Mouse (Mus musculus) heart, embryonic 14.5 days (tissue): ENCODE measurements around the gene Gm29776. TPM values are rescaled to one million over a fixed set of nuclear protein-coding genes. Genes with fewer than 3 reads are reported as not detected.

ENCODE experiments used
- ATAC-seq: fragments of 200-750 bp; cut with Nextera tagmentation; 2 replicates; pipeline ENCODE4 v1.8.0; 2017; ENCODE audit warnings: low read depth, moderate TSS enrichment; ENCODE audit not compliant: insufficient number of reproducible peaks, insufficient read depth, low FRiP score
- H3K27ac ChIP-seq, 2 experiments: fragments of 200-500 bp in 1 of 2; fragments of 300-500 bp in 1 of 2; sonication (generic) in 1 of 2; replicated peaks in 1 of 2; 2 replicates each; pipeline ENCODE4 v1.5.1; 2012 to 2014; ENCODE audit warnings: low read depth in 2 of 2, low read length in 2 of 2, control low read depth in 1 of 2, mild to moderate bottlenecking in 1 of 2, mixed read lengths in 1 of 2; ENCODE audit not compliant: control insufficient read depth in 1 of 2, insufficient read depth in 1 of 2
- H3K27me3 ChIP-seq: fragments of 300-500 bp; sonication (generic); 2 replicates; pipeline ENCODE4 v1.6.1; 2014; ENCODE audit warnings: mild to moderate bottlenecking, low read length, control low read depth; ENCODE audit not compliant: control insufficient read depth, insufficient read depth
- H3K36me3 ChIP-seq: fragments of 300-500 bp; sonication (generic); 2 replicates; pipeline ENCODE4 v1.6.1; 2014; ENCODE audit warnings: mild to moderate bottlenecking, control low read depth, low read length, mixed read lengths; ENCODE audit not compliant: control insufficient read depth, insufficient read depth
- H3K4me1 ChIP-seq, 2 experiments: fragments of 200-500 bp in 1 of 2; fragments of 300-500 bp in 1 of 2; sonication (generic) in 1 of 2; 2 replicates each; pipeline ENCODE4 v1.6.1; 2012 to 2014; ENCODE audit warnings: low read length in 2 of 2, control low read depth in 1 of 2, mixed read lengths in 1 of 2; ENCODE audit not compliant: control insufficient read depth in 2 of 2, insufficient read depth in 2 of 2
- H3K4me2 ChIP-seq: fragments of 300-500 bp; sonication (generic); 2 replicates; pipeline ENCODE4 v1.6.1; 2014; ENCODE audit warnings: mild to moderate bottlenecking, low read length
- H3K4me3 ChIP-seq, 2 experiments: fragments of 200-500 bp in 1 of 2; fragments of 300-500 bp in 1 of 2; sonication (generic) in 1 of 2; 2 replicates each; pipeline ENCODE4 v1.5.1; 2012 to 2014; ENCODE audit warnings: low read length in 2 of 2, mild to moderate bottlenecking in 2 of 2, control low read depth in 1 of 2, low read depth in 1 of 2, moderate library complexity in 1 of 2; ENCODE audit not compliant: control insufficient read depth in 1 of 2, insufficient read depth in 1 of 2
- H3K9ac ChIP-seq: fragments of 300-500 bp; sonication (generic); 2 replicates; pipeline ENCODE4 v1.6.1; 2014; ENCODE audit warnings: mild to moderate bottlenecking, low read length
- H3K9me3 ChIP-seq: fragments of 300-500 bp; sonication (generic); 2 replicates; pipeline ENCODE4 v1.6.1; 2016; ENCODE audit warnings: low read length, control low read depth; ENCODE audit not compliant: control insufficient read depth
- WGBS: fragments of 180-500 bp; shearing (Covaris S2); extraction: QIAGEN DNeasy Blood & Tissue Kit; methylation state at CpG from one replicate; pipeline ENCODE4 v1.1.7; 2014; 5-methylcytosine and 5-hydroxymethylcytosine counted together
- polyA plus RNA-seq: library from polyadenylated mRNA; unstranded; fragments of >200 nt; fragmentation: Nextera tagmentation; extraction: Ambion mirVana; gene quantifications from 2 replicates; pipeline ENCODE4 v1.2.1, GENCODE M21; 2014

The Gm29776 gene
- polyA plus RNA-seq, 1 experiment from 2014 or later: 0.35 TPM

- H3K27me3 ChIP-seq: no peaks in the 10 kb centered on the region
- 47% methylated on average over 4 of the region's 4 CpGs for WGBS
- no peak overlapping the region for H3K4me3 ChIP-seq
These were observed 36.6 kb upstream of the Gm29776 start for GRCm38 (mm10) chr14:54735221-54735620.

GRCm38 (mm10) chr14:54734004-54734403, 35.4 kb upstream of the Gm29776 start:
- Histone ChIP-seq H3K4me3 (no peak overlapping the region), H3K4me2 (no peak overlapping the region), H3K9ac (no peak overlapping the region), H3K27ac (no peak overlapping the region), H3K27me3 (no peaks in the 10 kb centered on the region), H3K36me3 (no peaks in the 10 kb centered on the region), H3K4me1 (peaks cover 11% of the 10 kb centered on the region in 2 experiments), H3K9me3 (no peaks in the 10 kb centered on the region)
- 68% methylated on average over 4 of the region's 4 CpGs for WGBS
- no peak for ATAC-seq

More at GRCm38 (mm10) chr14:54735221-54735620, 36.6 kb upstream of the Gm29776 start:
- no peaks in the 10 kb centered on the region for H3K36me3 ChIP-seq
- no peak overlapping the region for H3K4me2 ChIP-seq
- no peak overlapping the region for H3K9ac ChIP-seq
- H3K9me3 ChIP-seq: no peaks in the 10 kb centered on the region
- no peak overlapping the region for H3K27ac ChIP-seq
- ATAC-seq: no peak
- peaks cover 11% of the 10 kb centered on the region in 2 experiments for H3K4me1 ChIP-seq

GRCm38 (mm10) chr14:54732206-54732605, 33.6 kb upstream of the Gm29776 start:
- Histone ChIP-seq H3K4me1 (peaks cover 7 to 11% of the 10 kb centered on the region in 2 experiments; a peak in 3 of 4 replicates), H3K27me3 (no peaks in the 10 kb centered on the region), H3K4me3 (no peak overlapping the region), H3K9ac (no peak overlapping the region), H3K27ac (no peak overlapping the region), H3K36me3 (no peaks in the 10 kb centered on the region), H3K9me3 (no peaks in the 10 kb centered on the region), H3K4me2 (no peak overlapping the region)
- 88% methylated on average over 8 of the region's 8 CpGs for WGBS
- ATAC-seq: no peak

GRCm38 (mm10) chr14:54730305-54730704, 31.7 kb upstream of the Gm29776 start:
- WGBS: 88% methylated on average over 6 of the region's 6 CpGs
- H3K9ac ChIP-seq: no peak overlapping the region

GRCm38 (mm10) chr14:54728823-54729653, 30.4 kb upstream of the Gm29776 start:
- WGBS: 75% methylated on average over 13 of the region's 13 CpGs
- Histone ChIP-seq H3K9ac (no peak overlapping the region), H3K4me1 (no peaks in the 10 kb centered on the region), H3K27me3 (no peaks in the 10 kb centered on the region), H3K4me2 (no peak overlapping the region), H3K27ac (no peak overlapping the region), H3K4me3 (no peak overlapping the region), H3K36me3 (no peaks in the 10 kb centered on the region), H3K9me3 (no peaks in the 10 kb centered on the region)
- ATAC-seq: no peak

More at GRCm38 (mm10) chr14:54730305-54730704, 31.7 kb upstream of the Gm29776 start:
- Histone ChIP-seq H3K4me1 (peaks cover under 1% of the 10 kb centered on the region in 2 experiments; a peak in 1 of 4 replicates), H3K27me3 (no peaks in the 10 kb centered on the region), H3K36me3 (no peaks in the 10 kb centered on the region), H3K9me3 (no peaks in the 10 kb centered on the region), H3K4me2 (no peak overlapping the region), H3K4me3 (no peak overlapping the region), H3K27ac (no peak overlapping the region)
- ATAC-seq: no peak

GRCm38 (mm10) chr14:54727565-54727964, 28.9 kb upstream of the Gm29776 start:
- Histone ChIP-seq H3K27ac (no peak overlapping the region), H3K36me3 (no peaks in the 10 kb centered on the region), H3K27me3 (no peaks in the 10 kb centered on the region), H3K4me1 (no peaks in the 10 kb centered on the region), H3K4me2 (no peak overlapping the region), H3K9ac (no peak overlapping the region), H3K9me3 (no peaks in the 10 kb centered on the region), H3K4me3 (no peak overlapping the region)
- 58% methylated on average over 5 of the region's 5 CpGs for WGBS
- ATAC-seq: no peak

- ATAC-seq: no peak
- Histone ChIP-seq H3K27ac (no peak overlapping the region), H3K4me1 (no peaks in the 10 kb centered on the region), H3K36me3 (no peaks in the 10 kb centered on the region), H3K4me3 (no peak overlapping the region), H3K9me3 (no peaks in the 10 kb centered on the region), H3K9ac (no peak overlapping the region), H3K4me2 (no peak overlapping the region), H3K27me3 (no peaks in the 10 kb centered on the region)
- WGBS: 58% methylated on average over 6 of the region's 6 CpGs
These were observed 25.4 kb upstream of the Gm29776 start for GRCm38 (mm10) chr14:54724049-54724448.
